Mouse (Mus musculus) brain, embryonic 14.5 days (tissue): ENCODE data around the gene AU021092.

ENCODE experiments used
- CTCF ChIP-seq: fragments of 200-500 bp; IDR thresholded peaks from 2 replicates; pipeline ENCODE4 v1.5.1; 2012; ENCODE audit warnings: inconsistent platforms, mild to moderate bottlenecking, moderate library complexity, borderline replicate concordance; ENCODE audit not compliant: insufficient read depth, insufficient read length; ENCODE audit errors: extremely low read depth
- POLR2A ChIP-seq: fragments of 200-500 bp; IDR thresholded peaks from 2 replicates; pipeline ENCODE4 v1.6.1; 2012; ENCODE audit warnings: mild to moderate bottlenecking, inconsistent platforms, borderline replicate concordance; ENCODE audit not compliant: poor library complexity, insufficient read depth, insufficient read length, severe bottlenecking; ENCODE audit errors: extremely low read depth

- no peak for TF ChIP-seq POLR2A
- TF ChIP-seq CTCF: no peak
Measured at GRCm38 (mm10) chr16:5271411-5272035, 49.4 kb upstream of the AU021092 start.
